Mouse (Mus musculus) heart, embryonic 11.5 days (tissue): ENCODE results near the gene Tbc1d1. TPM values are rescaled to one million over a fixed set of nuclear protein-coding genes. Genes with fewer than 3 reads are reported as not detected.

Experiments
- ATAC-seq: fragments of 200-750 bp; cut with Nextera tagmentation; replicated peaks from 2 replicates; pipeline ENCODE4 v1.8.0; 2017; ENCODE audit warnings: moderate library complexity; ENCODE audit not compliant: insufficient number of reproducible peaks, low FRiP score, low TSS enrichment
- H3K27ac ChIP-seq: fragments of 300-500 bp; sonication (generic); 2 replicates; pipeline ENCODE4 v1.5.1; 2014; ENCODE audit warnings: mild to moderate bottlenecking, low read depth, low read length
- H3K27me3 ChIP-seq: fragments of 300-500 bp; sonication (generic); 2 replicates; pipeline ENCODE4 v1.6.1; 2014; ENCODE audit warnings: mild to moderate bottlenecking, low read length, mixed read lengths; ENCODE audit not compliant: control insufficient read depth, insufficient read depth
- H3K36me3 ChIP-seq: fragments of 300-500 bp; sonication (generic); 2 replicates; pipeline ENCODE4 v1.6.1; 2014; ENCODE audit warnings: mild to moderate bottlenecking, low read length, moderate library complexity, mixed read lengths; ENCODE audit not compliant: control insufficient read depth, insufficient read depth
- H3K4me1 ChIP-seq: fragments of 300-500 bp; sonication (generic); 2 replicates; pipeline ENCODE4 v1.6.1; 2014; ENCODE audit warnings: low read length; ENCODE audit not compliant: control insufficient read depth, insufficient read depth
- H3K4me2 ChIP-seq: fragments of 300-500 bp; sonication (generic); 2 replicates; pipeline ENCODE4 v1.6.1; 2014; ENCODE audit warnings: mild to moderate bottlenecking, moderate library complexity
- H3K4me3 ChIP-seq: fragments of 300-500 bp; sonication (generic); 2 replicates; pipeline ENCODE4 v1.5.1; 2014; ENCODE audit warnings: low read depth, low read length
- H3K9ac ChIP-seq: fragments of 300-500 bp; sonication (generic); 2 replicates; pipeline ENCODE4 v1.6.1; 2014; ENCODE audit warnings: mild to moderate bottlenecking, low read depth, low read length, moderate library complexity
- H3K9me3 ChIP-seq: fragments of 300-500 bp; sonication (generic); replicated peaks from 2 replicates; pipeline ENCODE4 v1.6.1; 2016; ENCODE audit warnings: low read length; ENCODE audit not compliant: control insufficient read depth
- WGBS: fragments of 180-500 bp; shearing (Covaris S2); extraction: QIAGEN DNeasy Blood & Tissue Kit; methylation state at CpG from one replicate; pipeline ENCODE4 v1.1.7; 2014; ENCODE audit not compliant: insufficient replicate concordance; 5-methylcytosine and 5-hydroxymethylcytosine counted together
- polyA plus RNA-seq: library from polyadenylated mRNA; unstranded; fragments of >200 nt; fragmentation: Nextera tagmentation; extraction: Ambion mirVana; gene quantifications from 2 replicates; pipeline ENCODE4 v1.2.1, GENCODE M21; 2014

Gene Tbc1d1
- 36.3 and 41.5 TPM in 2 replicates for polyA plus RNA-seq

DNA sequence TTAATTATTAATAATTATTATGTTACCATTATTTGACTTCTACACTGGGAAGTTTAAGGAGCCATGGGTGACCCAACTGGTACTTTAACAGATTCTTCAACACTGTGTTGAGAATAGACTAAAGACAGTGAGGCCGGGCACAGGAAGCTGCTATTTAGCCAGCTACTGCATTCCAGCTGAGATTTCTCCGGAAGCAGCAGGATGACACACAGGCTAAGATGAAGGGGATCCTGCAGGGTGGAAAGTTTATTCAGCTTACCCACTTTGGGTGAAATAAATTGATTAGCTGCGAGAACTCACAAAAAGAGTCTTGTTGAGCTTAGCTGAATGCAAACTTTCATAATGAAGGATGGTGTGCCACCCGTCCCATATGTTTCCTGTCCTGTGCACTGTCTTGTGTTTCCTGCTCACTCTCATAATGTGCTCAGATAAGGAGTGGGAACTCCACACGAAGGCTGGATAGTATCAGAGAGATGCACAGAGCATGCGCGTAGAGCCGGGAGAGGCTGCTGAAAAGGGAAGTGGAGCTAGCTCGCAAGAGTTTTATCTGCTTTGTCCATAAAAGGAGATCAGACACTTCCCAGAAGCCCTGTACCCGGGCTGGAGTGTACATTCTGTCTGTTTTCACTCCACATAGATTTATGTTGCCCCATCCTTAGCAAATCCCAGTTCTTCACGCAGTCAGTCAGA, at the start of gene Tbc1d1:
Gene Tbc1d1, plus strand, starts transcription at position 445 of the 690 bp plus-strand sequence.
- 10% methylated on average over 11 of the region's 11 CpGs for WGBS
- Histone ChIP-seq H3K9me3 (no peaks in the 10 kb centered on the region), H3K4me3 (peak within 1 kb of the TSS; percentile 18; the same call in 1 of the 2 replicates), H3K27me3 (peaks cover 4% of the 10 kb centered on the region; the same call in 1 of the 2 replicates), H3K4me2 (peak within 1 kb of the TSS; percentile 57), H3K9ac (peak within 1 kb of the TSS; percentile 60), H3K36me3 (no peaks in the 10 kb centered on the region), H3K4me1 (peaks cover 29% of the 10 kb centered on the region), H3K27ac (peak within 1 kb of the TSS; percentile 87)
- ATAC-seq = peak; percentile 76

DNA sequence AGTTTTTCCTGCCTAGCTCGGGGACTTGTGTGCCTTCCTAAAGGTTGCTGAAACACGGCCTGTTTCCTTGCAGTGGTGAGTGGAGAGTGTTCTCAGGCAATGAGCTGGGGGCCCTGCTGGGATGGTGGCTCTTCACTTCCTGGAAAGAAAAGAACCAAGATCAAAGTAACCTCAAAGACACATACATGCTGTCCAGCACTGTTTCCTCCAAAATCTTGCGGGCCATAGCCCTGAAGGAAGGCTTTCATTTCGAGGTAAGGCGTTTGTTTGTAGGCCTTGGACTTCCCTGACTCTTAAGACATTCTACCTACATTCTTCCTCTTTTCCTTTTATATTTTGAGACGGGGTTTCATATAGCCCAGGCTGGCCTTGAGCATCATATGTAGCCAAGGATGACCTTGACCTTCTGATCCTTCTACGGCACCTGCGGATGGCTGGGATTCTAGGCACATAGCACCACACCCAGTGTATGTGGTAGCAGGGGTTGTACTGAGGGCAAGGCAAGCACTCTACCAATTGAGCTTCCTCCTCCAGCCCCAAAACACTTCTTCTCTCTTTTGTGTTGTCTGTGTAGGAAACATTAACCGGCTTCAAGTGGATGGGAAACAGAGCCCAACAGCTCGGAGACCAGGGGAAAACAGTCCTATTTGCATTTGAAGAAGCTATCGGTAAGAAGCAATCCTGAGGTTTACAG, 48.4 kb upstream of the Tbc1d1 start:
- no peak overlapping the region for H3K4me3 ChIP-seq
- peaks cover 19% of the 10 kb centered on the region for H3K36me3 ChIP-seq
- H3K4me2 ChIP-seq = no peak overlapping the region
- WGBS = 89% methylated on average over 11 of the region's 11 CpGs
- ATAC-seq = no peak
- no peak overlapping the region for H3K9ac ChIP-seq
- H3K27me3 ChIP-seq = no peaks in the 10 kb centered on the region
- no peaks in the 10 kb centered on the region for H3K9me3 ChIP-seq
- H3K27ac ChIP-seq = no peak overlapping the region
- H3K4me1 ChIP-seq = no peaks in the 10 kb centered on the region

DNA sequence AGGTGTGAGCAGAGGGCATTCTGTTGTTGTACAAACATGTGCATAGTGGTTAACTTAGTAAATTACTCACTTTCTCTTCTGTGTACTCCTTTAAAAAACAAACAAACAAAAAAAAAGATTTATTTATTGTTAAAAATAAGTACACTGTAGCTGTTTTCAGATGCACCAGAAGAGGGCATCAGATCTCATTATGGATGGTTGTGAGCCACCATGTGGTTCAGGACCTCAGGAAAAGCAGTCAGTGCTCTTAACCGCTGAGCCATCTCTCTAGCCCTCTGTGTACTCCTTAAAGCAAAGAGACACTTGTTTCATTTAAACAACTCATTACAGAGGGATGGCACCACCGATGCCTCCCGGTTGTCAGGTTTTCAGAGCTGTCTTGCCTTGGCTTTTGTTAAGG, 46.9 kb upstream of the Tbc1d1 start:
- H3K36me3 ChIP-seq = peaks cover 23% of the 10 kb centered on the region
- no peak overlapping the region for H3K4me3 ChIP-seq
- 52% methylated on average over 3 of the region's 3 CpGs for WGBS

DNA sequence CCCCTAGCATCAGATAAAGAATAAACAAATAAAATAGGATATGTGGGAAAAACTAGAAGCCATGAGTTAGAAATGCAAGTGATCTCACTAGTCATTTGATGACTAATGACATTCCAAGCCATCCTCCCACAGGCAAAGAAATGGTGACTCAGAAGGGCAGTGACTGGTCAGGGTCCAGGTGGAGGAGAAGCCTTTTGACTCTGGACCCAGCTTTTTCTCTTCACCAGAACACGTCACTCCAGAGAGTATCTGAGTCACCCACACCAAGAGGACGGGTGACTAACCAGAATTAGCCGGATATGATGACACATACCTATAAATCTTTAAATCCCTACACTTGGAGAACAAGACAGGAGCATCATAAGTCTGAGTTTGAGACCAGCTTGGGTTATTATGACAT, 43.7 kb upstream of the Tbc1d1 start:
- Histone ChIP-seq H3K27me3 (no peaks in the 10 kb centered on the region), H3K36me3 (peaks cover 44% of the 10 kb centered on the region), H3K9ac (no peak overlapping the region), H3K4me1 (no peaks in the 10 kb centered on the region), H3K9me3 (peaks cover 8% of the 10 kb centered on the region), H3K4me3 (no peak overlapping the region), H3K27ac (no peak overlapping the region), H3K4me2 (no peak overlapping the region)
- WGBS = 68% methylated on average over 3 of the region's 3 CpGs
- ATAC-seq = no peak

More for the DNA sequence above, 46.9 kb upstream of the Tbc1d1 start:
- no peak for ATAC-seq
- no peaks in the 10 kb centered on the region for H3K4me1 ChIP-seq
- no peak overlapping the region for H3K9ac ChIP-seq
- H3K9me3 ChIP-seq = no peaks in the 10 kb centered on the region
- H3K27me3 ChIP-seq = no peaks in the 10 kb centered on the region
- H3K27ac ChIP-seq = no peak overlapping the region
- no peak overlapping the region for H3K4me2 ChIP-seq

DNA sequence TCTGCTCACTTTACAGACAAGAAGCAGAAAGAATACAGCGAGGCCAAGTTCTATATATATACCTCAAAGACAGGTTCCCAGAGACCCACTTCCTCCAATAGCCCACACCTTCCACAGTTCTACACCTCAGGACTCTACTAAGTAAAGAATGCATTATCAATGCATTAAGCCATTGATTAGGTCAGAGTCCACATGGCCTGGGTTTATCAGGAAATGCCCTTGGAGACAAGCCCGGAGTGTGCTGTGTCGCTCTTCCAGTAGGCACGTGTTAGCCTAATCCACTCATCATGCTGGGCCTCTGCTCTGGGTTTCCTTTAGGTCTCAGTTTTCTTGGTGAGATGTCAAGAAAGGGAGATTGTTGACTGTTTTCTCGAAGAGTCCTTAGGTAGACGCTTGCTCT, 41.9 kb upstream of the Tbc1d1 start:
- no peaks in the 10 kb centered on the region for H3K27me3 ChIP-seq
- H3K27ac ChIP-seq = no peak overlapping the region
- WGBS = 88% methylated on average over 6 of the region's 6 CpGs
- H3K36me3 ChIP-seq = peaks cover 33% of the 10 kb centered on the region
- no peak overlapping the region for H3K9ac ChIP-seq
- no peak overlapping the region for H3K4me2 ChIP-seq
- H3K4me1 ChIP-seq = no peaks in the 10 kb centered on the region
- ATAC-seq = no peak
- no peak overlapping the region for H3K4me3 ChIP-seq
- H3K9me3 ChIP-seq = peaks cover 8% of the 10 kb centered on the region

DNA sequence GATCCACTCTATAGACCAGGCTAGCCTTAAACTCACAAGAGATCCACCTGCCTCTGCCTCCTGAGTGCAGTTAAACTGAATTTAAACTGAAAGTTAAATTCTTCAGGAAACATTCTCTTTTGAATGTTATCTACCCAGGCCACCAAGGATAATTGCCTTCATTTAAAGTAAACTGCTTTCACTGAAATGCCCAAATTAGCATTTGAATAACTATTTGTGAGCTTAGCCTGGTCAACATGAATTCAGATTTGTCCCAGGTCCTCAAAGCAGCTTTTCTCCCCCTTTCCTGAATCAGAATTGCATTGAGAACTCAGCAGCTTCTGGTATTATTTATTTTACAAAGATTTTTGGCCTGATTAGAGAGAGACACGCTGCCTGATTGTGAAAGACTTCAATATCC, 38.9 kb upstream of the Tbc1d1 start:
- peaks cover 8% of the 10 kb centered on the region for H3K9me3 ChIP-seq
- H3K9ac ChIP-seq = no peak overlapping the region
- no peak overlapping the region for H3K4me3 ChIP-seq
- WGBS = 85% methylated on average over 1 of the region's 1 CpGs
- H3K36me3 ChIP-seq = peaks cover 31% of the 10 kb centered on the region
- no peak overlapping the region for H3K27ac ChIP-seq
- ATAC-seq = no peak
- no peak overlapping the region for H3K4me2 ChIP-seq
- no peaks in the 10 kb centered on the region for H3K27me3 ChIP-seq
- H3K4me1 ChIP-seq = no peaks in the 10 kb centered on the region

DNA sequence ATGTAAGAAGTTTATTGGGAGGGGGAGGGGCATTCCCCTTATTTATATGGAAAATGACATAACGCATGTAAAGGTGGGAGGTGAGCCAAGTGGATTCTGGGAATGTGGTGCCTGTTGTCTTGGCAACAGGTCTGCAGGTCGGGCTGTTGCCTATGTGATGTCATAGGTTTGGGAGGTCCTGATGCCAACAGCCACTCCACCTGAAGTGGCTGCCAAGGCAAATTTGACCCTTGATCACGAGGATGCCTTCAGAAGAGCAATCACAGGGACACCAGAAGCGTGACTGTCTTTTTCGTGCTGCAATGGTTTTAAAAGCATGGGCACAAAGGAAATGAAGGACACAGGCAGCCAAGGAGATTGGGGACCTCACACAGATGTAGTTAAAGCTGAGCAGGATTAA, 30.3 kb upstream of the Tbc1d1 start:
- WGBS = 76% methylated on average over 5 of the region's 5 CpGs
- no peak overlapping the region for H3K27ac ChIP-seq
- ATAC-seq = no peak
- no peaks in the 10 kb centered on the region; the same call in 1 of the 2 replicates for H3K36me3 ChIP-seq
- H3K4me2 ChIP-seq = no peak overlapping the region
- H3K9me3 ChIP-seq = no peaks in the 10 kb centered on the region
- H3K9ac ChIP-seq = no peak overlapping the region
- H3K4me1 ChIP-seq = no peaks in the 10 kb centered on the region
- H3K27me3 ChIP-seq = no peaks in the 10 kb centered on the region
- no peak overlapping the region for H3K4me3 ChIP-seq

DNA sequence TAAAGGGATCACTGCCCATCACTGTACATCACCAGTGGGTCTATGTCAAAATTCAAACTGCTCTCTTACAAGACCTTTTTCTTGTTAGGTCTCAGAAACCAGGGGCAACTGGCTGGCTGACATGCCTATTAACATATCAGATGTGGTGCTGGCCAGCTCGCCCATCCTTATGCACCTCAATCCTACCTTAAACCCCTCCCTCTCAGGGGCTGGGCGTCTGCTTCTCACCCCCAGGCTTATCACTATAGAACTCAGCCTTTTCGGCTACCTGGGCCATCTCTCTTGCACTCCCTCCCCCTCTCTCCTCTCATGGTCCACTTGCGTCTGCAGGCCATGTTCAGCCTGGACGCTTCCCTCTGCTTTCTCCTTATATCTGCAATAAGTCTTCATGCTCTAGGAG, 24.6 kb upstream of the Tbc1d1 start:
- H3K27me3 ChIP-seq = no peaks in the 10 kb centered on the region
- ATAC-seq = no peak
- H3K36me3 ChIP-seq = no peaks in the 10 kb centered on the region; the same call in 1 of the 2 replicates
- H3K4me2 ChIP-seq = no peak overlapping the region
- H3K9ac ChIP-seq = no peak overlapping the region
- no peaks in the 10 kb centered on the region for H3K9me3 ChIP-seq
- H3K4me1 ChIP-seq = no peaks in the 10 kb centered on the region
- no peak overlapping the region for H3K4me3 ChIP-seq
- no peak overlapping the region for H3K27ac ChIP-seq
- 57% methylated on average over 5 of the region's 5 CpGs for WGBS
